Mouse (Mus musculus) megakaryocyte, embryonic 14.5 days (primary cell): ENCODE data around the gene Rnf121.

Experiments used
- FLI1 ChIP-seq: IDR thresholded peaks from 2 replicates; pipeline ENCODE4 v1.6.1; 2012; ENCODE audit warnings: low read length, inconsistent platforms, mixed read lengths
- GATA1 ChIP-seq: IDR thresholded peaks from 3 replicates; pipeline ENCODE4 v1.6.1; 2012; ENCODE audit warnings: mixed read lengths, low read length, inconsistent platforms, borderline replicate concordance

DNA sequence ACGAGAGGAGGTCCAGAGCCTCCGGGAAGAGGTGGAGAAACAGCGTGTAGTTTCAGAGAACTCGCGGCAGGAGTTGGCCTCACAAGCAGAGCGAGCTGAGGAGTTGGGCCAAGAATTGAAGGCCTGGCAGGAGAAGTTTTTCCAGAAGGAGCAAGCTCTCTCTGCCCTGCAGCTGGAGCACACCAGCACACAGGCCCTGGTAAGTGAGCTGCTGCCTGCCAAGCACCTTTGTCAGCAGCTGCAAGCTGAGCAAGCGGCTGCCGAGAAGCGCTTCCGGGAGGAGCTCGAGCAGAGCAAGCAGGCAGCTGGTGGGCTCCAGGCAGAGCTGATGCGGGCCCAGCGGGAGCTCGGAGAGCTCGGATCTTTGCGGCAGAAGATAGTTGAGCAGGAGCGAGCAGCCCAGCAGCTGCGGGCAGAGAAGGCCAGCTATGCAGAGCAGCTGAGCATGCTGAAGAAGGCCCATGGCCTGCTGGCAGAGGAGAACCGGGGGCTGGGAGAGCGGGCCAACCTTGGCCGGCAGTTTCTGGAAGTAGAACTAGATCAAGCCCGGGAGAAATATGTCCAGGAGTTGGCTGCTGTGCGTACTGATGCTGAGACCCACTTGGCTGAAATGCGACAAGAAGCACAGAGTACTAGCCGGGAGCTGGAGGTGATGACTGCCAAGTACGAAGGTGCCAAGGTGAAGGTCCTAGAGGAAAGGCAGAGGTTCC lies 64.2 kb downstream of the Rnf121 start:
- TF ChIP-seq GATA1 = no peak
- TF ChIP-seq FLI1 = no peak
